17 mouse cellular contexts compared by ENCODE assay signal in genomic region chr6:54197821-54198412, GRCm38 (mm10).
"Had no signal": no experiment of that assay in that cellular context is flagged by ENCODE, and none has a peak within 500 bp of the region (broad histone marks: within the 10 kb centered on the region; RNA-seq: fewer than 3 reads in every experiment).

No protein-coding gene starts in this region.

- DNase-seq: kidney, postnatal 10 days; kidney, postnatal 4 days; liver; liver, embryonic 13.5 days; liver, postnatal 0 days; lung, postnatal 14 days; right cerebral cortex, postnatal 4 days; spleen, adult 18-20 months; thymus, adult 18-20 months; thymus, postnatal 14 days had no signal

- H3K9me3 ChIP-seq: limb, embryonic 12.5 days; liver, embryonic 13.5 days; lung, embryonic 15.5 days; megakaryocyte, embryonic 14.5 days had no signal

- H3K9ac ChIP-seq: limb, embryonic 12.5 days; liver, embryonic 13.5 days; liver, postnatal 0 days; lung, embryonic 15.5 days had no signal

- H3K4me3 ChIP-seq: layer of hippocampus, adult 2 months; limb, embryonic 12.5 days; liver, embryonic 13.5 days; lung, embryonic 15.5 days; megakaryocyte, embryonic 14.5 days had no signal

- ATAC-seq: liver, postnatal 0 days; midbrain, embryonic 16.5 days had no signal

- H3K27ac ChIP-seq: layer of hippocampus, adult 2 months; limb, embryonic 12.5 days; liver, embryonic 13.5 days; lung, embryonic 15.5 days; macrophage had no signal

- H3K4me1 ChIP-seq: limb, embryonic 12.5 days; lung, embryonic 15.5 days had no signal

- H3K36me3 ChIP-seq: limb, embryonic 12.5 days; liver, embryonic 13.5 days; lung, embryonic 15.5 days had no signal

- H3K27me3 ChIP-seq: limb, embryonic 12.5 days; liver, embryonic 13.5 days; lung, embryonic 15.5 days had no signal

- H3K4me2 ChIP-seq: limb, embryonic 12.5 days; liver, embryonic 13.5 days; lung, embryonic 15.5 days; midbrain, embryonic 11.5 days had no signal
